Mouse (Mus musculus) MEL (cell line): ENCODE measurements around the gene Fam160b1. TPM values are rescaled to one million over a fixed set of nuclear protein-coding genes. Genes with fewer than 3 reads are reported as not detected.

Experiments
- DNase-seq: peaks from one replicate; pipeline ENCODE4 v3.0.0; 2011; ENCODE audit warnings: low read depth, low spot score
- H3K27ac ChIP-seq: 2 replicates; pipeline ENCODE4 v1.5.1; 2012; ENCODE audit warnings: low read depth, mild to moderate bottlenecking, control low read depth, low read length, moderate library complexity; ENCODE audit not compliant: control insufficient read depth
- H3K27me3 ChIP-seq, 2 experiments: fragments of 150-350 bp in 1 of 2; sonication (generic) in 1 of 2; 2 replicates each; pipeline ENCODE4 v1.6.1; 2012; ENCODE audit warnings: low read length in 2 of 2, mild to moderate bottlenecking in 2 of 2, improper control_type of control experiment in 1 of 2, moderate library complexity in 1 of 2; ENCODE audit not compliant: insufficient read depth in 2 of 2, control insufficient read depth in 1 of 2
- H3K36me3 ChIP-seq, 2 experiments: 2 replicates each; pipeline ENCODE4 v1.6.1; 2012 to 2014; ENCODE audit warnings: low read length in 2 of 2, improper control_type of control experiment in 1 of 2, inconsistent platforms in 1 of 2, mild to moderate bottlenecking in 1 of 2; ENCODE audit not compliant: insufficient read depth in 2 of 2, control insufficient read depth in 1 of 2
- H3K4me1 ChIP-seq, 2 experiments: fragments of 150-350 bp in 1 of 2; sonication (generic) in 1 of 2; 2 replicates each; pipeline ENCODE4 v1.6.1; 2012; ENCODE audit warnings: low read length in 2 of 2, improper control_type of control experiment in 1 of 2, mild to moderate bottlenecking in 1 of 2; ENCODE audit not compliant: insufficient read depth in 2 of 2, control insufficient read depth in 1 of 2
- H3K4me3 ChIP-seq, 2 experiments: fragments of 150-350 bp in 1 of 2; sonication (generic) in 1 of 2; 2 replicates each; pipeline ENCODE4 v1.5.1; 2012; ENCODE audit warnings: low read depth in 2 of 2, low read length in 2 of 2, mild to moderate bottlenecking in 2 of 2, moderate library complexity in 2 of 2, control low read depth in 1 of 2, improper control_type of control experiment in 1 of 2; ENCODE audit not compliant: control insufficient read depth in 1 of 2, insufficient read depth in 1 of 2
- H3K79me2 ChIP-seq: 2 replicates; pipeline ENCODE4 v1.6.1; 2012; ENCODE audit warnings: mild to moderate bottlenecking, low read length, moderate library complexity; ENCODE audit not compliant: control insufficient read depth, poor library complexity, insufficient read depth
- H3K9ac ChIP-seq: 2 replicates; pipeline ENCODE4 v1.6.1; 2012; ENCODE audit warnings: low read depth, mild to moderate bottlenecking, control low read depth, low read length, moderate library complexity; ENCODE audit not compliant: control insufficient read depth, poor library complexity, severe bottlenecking
- H3K9me3 ChIP-seq: fragments of 150-350 bp; sonication (generic); replicated peaks from 2 replicates; pipeline ENCODE4 v1.6.1; 2012; ENCODE audit warnings: mild to moderate bottlenecking, low read length, improper control_type of control experiment, moderate library complexity; ENCODE audit not compliant: insufficient read depth
- BHLHE40 ChIP-seq: IDR thresholded peaks from 2 replicates; pipeline ENCODE4 v1.6.1; 2012; ENCODE audit warnings: low read depth, mild to moderate bottlenecking, inconsistent platforms, low read length, improper control_type of control experiment, borderline replicate concordance
- CHD1 ChIP-seq: IDR thresholded peaks from 2 replicates; pipeline ENCODE4 v1.6.1; 2012; ENCODE audit warnings: low read depth, mild to moderate bottlenecking, inconsistent platforms, low read length, improper control_type of control experiment
- E2F4 ChIP-seq: IDR thresholded peaks from 2 replicates; pipeline ENCODE4 v1.6.1; 2011; ENCODE audit warnings: low read depth, low read length, improper control_type of control experiment, borderline replicate concordance
- EP300 ChIP-seq, 2 experiments: IDR thresholded peaks; 2 replicates each; pipeline ENCODE4 v1.6.1; 2011; ENCODE audit warnings: improper control_type of control experiment in 2 of 2, low read length in 2 of 2, low read depth in 1 of 2, mild to moderate bottlenecking in 1 of 2
- JUND ChIP-seq: IDR thresholded peaks from 2 replicates; pipeline ENCODE4 v1.6.1; 2011; ENCODE audit warnings: low read depth, mild to moderate bottlenecking, improper control_type of control experiment, low read length
- MAZ ChIP-seq: IDR thresholded peaks from 2 replicates; pipeline ENCODE4 v1.6.1; 2012; ENCODE audit warnings: low read depth, mild to moderate bottlenecking, inconsistent platforms, low read length, improper control_type of control experiment
- MEF2A ChIP-seq: IDR thresholded peaks from 2 replicates; pipeline ENCODE4 v1.6.1; 2014; ENCODE audit warnings: low read depth, mild to moderate bottlenecking, inconsistent platforms, low read length, improper control_type of control experiment; ENCODE audit not compliant: poor library complexity, insufficient replicate concordance, severe bottlenecking; ENCODE audit errors: extremely low read depth
- MYB ChIP-seq: IDR thresholded peaks from 2 replicates; pipeline ENCODE4 v1.6.1; 2011; ENCODE audit warnings: mild to moderate bottlenecking, low read depth, low read length, improper control_type of control experiment
- MYC ChIP-seq: IDR thresholded peaks from 2 replicates; pipeline ENCODE4 v1.6.1; 2011; ENCODE audit warnings: low read depth, mild to moderate bottlenecking, low read length, improper control_type of control experiment, moderate library complexity
- RAD21 ChIP-seq: IDR thresholded peaks from 2 replicates; pipeline ENCODE4 v1.6.1; 2011; ENCODE audit warnings: mild to moderate bottlenecking, low read depth, low read length, improper control_type of control experiment
- RCOR1 ChIP-seq: IDR thresholded peaks from 2 replicates; pipeline ENCODE4 v1.6.1; 2012; ENCODE audit warnings: low read depth, mild to moderate bottlenecking, inconsistent platforms, low read length, improper control_type of control experiment
- SMC3 ChIP-seq: IDR thresholded peaks from 2 replicates; pipeline ENCODE4 v1.6.1; 2011; ENCODE audit warnings: low read depth, low read length, improper control_type of control experiment
- TAL1 ChIP-seq: IDR thresholded peaks from 2 replicates; pipeline ENCODE4 v1.6.1; 2012; ENCODE audit warnings: mild to moderate bottlenecking, inconsistent platforms, low read length, moderate library complexity, mixed read lengths
- TBP ChIP-seq: IDR thresholded peaks from 2 replicates; pipeline ENCODE4 v1.8.0; 2011; ENCODE audit warnings: low read depth, low read length, improper control_type of control experiment
- TCF12 ChIP-seq: IDR thresholded peaks from 2 replicates; pipeline ENCODE4 v1.6.1; 2014; ENCODE audit warnings: low read depth, mild to moderate bottlenecking, inconsistent platforms, low read length, improper control_type of control experiment, moderate library complexity
- USF1 ChIP-seq: IDR thresholded peaks from 2 replicates; pipeline ENCODE4 v1.6.1; 2014; ENCODE audit warnings: low read depth, mild to moderate bottlenecking, inconsistent platforms, low read length, improper control_type of control experiment, moderate library complexity
- USF2 ChIP-seq, 2 experiments: IDR thresholded peaks; 2 replicates each; pipeline ENCODE4 v1.6.1; 2011 to 2012; ENCODE audit warnings: improper control_type of control experiment in 2 of 2, low read length in 2 of 2, borderline replicate concordance in 1 of 2, inconsistent platforms in 1 of 2, low read depth in 1 of 2, mild to moderate bottlenecking in 1 of 2; ENCODE audit not compliant: insufficient read depth in 1 of 2
- ZC3H11A ChIP-seq: IDR thresholded peaks from 2 replicates; pipeline ENCODE4 v1.6.1; 2012; ENCODE audit warnings: low read depth, mild to moderate bottlenecking, inconsistent platforms, low read length, improper control_type of control experiment
- ZKSCAN1 ChIP-seq: IDR thresholded peaks from 2 replicates; pipeline ENCODE4 v1.6.1; 2012; ENCODE audit warnings: low read depth, mild to moderate bottlenecking, inconsistent platforms, low read length, improper control_type of control experiment, moderate library complexity
- ZMIZ1 ChIP-seq: IDR thresholded peaks from 2 replicates; pipeline ENCODE4 v1.6.1; 2012; ENCODE audit warnings: low read depth, mild to moderate bottlenecking, inconsistent platforms, low read length, improper control_type of control experiment, moderate library complexity
- polyA plus RNA-seq, 2 experiments: library from polyadenylated mRNA; stranded (reverse) in 1 of 2; unstranded in 1 of 2; fragments of >175 nt in 1 of 2; fragments of >200 nt in 1 of 2; gene quantifications; 2 replicates each; pipeline versions ENCODE4 v1.2.1 to v1.2.4; 2012; ENCODE audit warnings: low replicate concordance in 2 of 2, low read depth in 1 of 2; ENCODE audit not compliant: insufficient read length in 2 of 2, insufficient read depth in 1 of 2, missing spikeins in 1 of 2
- total RNA-seq: library from RNA; depleted of rRNA; stranded (reverse); fragments of 300-350 nt; gene quantifications from 2 replicates; pipeline ENCODE4 v1.2.3, GENCODE M21; 2012

The Fam160b1 gene
- total and polyA plus RNA-seq, 3 experiments: 8.6 to 28.3 (median 19.0) TPM

GRCm38 (mm10) chr19:57313226-57313625 is 47.3 kb upstream of the Fam160b1 start:
- TF ChIP-seq USF2 (IDR thresholded peaks at IDR 0.05; ENCODE audit: borderline replicate concordance in 1 of 2, insufficient read depth in 1 of 2, low read depth in 1 of 2, low read length in 2 of 2) (no peak), USF1 (no peak), MEF2A (no peak), EP300 (IDR thresholded peaks at IDR 0.05; ENCODE audit: low read depth in 1 of 2, low read length in 2 of 2) (no peak), RCOR1 (no peak), SMC3 (no peak), TBP (no peak), MYB (no peak), MAZ (no peak), BHLHE40 (no peak), RAD21 (no peak)
- Histone ChIP-seq H3K9me3 (no peaks in the 10 kb centered on the region), H3K9ac (no peak overlapping the region), H3K79me2 (no peaks in the 10 kb centered on the region), H3K27me3 (peaks cover 2 to 16% of the 10 kb centered on the region in 2 experiments), H3K36me3 (no peaks in the 10 kb centered on the region), H3K4me1 (no peaks in the 10 kb centered on the region), H3K4me3 (no peak overlapping the region), H3K27ac (no peak overlapping the region)
- DNase-seq: no peak

DNA sequence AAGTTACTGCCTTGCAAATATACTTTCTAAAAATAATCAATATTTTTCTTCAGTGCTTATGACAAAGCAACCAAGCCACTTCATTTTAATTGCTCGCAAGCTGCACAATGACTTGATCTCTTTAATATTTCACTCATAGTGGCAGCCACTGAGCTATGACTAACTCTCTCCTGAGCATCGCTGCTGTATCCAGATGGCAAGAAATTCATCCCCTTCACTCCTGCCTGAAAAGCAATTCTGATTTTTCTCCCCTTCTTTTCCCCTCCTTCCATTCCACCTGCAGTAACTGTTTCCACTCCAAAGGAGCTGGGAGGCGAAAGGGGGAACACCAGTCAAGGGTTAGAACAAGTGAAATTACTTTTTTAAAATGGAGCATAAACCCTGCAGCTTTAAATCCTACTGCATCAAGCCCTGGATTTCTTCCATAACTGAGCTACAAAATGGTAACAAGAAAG is 46.6 kb upstream of the Fam160b1 start:
- no peak overlapping the region for H3K4me3 ChIP-seq
- H3K36me3 ChIP-seq: no peaks in the 10 kb centered on the region
- TF ChIP-seq CHD1 (no peak), JUND (no peak), RCOR1 (no peak), ZMIZ1 (no peak), TAL1 (no peak), E2F4 (no peak), SMC3 (no peak), ZKSCAN1 (no peak), RAD21 (no peak), MYC (no peak), EP300 (IDR thresholded peaks at IDR 0.05; ENCODE audit: low read depth in 1 of 2, low read length in 2 of 2) (no peak), ZC3H11A (no peak), MEF2A (no peak), TCF12 (no peak)
- TF ChIP-seq, all 39 proteins: peak for 0
- Histone ChIP-seq H3K79me2 (no peaks in the 10 kb centered on the region), H3K9me3 (no peaks in the 10 kb centered on the region), H3K9ac (no peak overlapping the region), H3K4me1 (no peaks in the 10 kb centered on the region), H3K27ac (no peak overlapping the region), H3K27me3 (peaks cover 2 to 13% of the 10 kb centered on the region in 2 experiments)
- no peak for DNase-seq
